In the genomic region with DNA sequence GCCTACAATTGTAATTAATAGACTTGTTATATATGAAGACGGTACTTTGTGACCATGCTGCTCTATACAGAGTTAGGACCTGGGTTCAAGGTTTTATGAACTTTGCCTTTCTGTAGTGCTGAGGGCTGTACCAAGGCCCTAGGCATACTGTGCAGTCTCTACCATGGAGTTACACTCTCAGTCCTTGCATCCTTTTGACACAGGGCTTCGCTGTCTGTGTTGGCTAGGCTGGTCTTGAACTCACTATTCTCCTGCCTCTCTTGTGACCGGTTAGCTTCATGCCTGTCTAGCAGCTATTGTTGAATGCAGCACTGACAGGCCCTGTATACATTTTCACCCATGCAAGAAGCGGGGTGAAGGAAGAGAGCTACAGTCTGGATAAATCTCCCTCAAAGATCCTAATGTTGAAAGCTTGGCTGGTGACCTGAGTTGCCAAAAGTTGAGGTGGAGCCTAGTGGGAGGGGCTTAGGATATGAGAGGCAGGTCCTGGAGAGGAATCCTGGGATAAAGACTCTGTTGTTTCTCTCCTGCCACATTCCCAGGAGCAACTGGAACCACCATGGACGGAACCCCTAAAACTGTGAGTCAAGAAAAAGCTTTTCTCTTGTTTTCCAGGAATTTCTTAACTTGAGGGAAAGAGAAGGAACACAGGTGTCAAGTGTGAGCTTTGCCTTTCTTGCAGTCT, we compare ENCODE assay signal across 11 mouse cellular contexts.
"Had no signal": no experiment of that assay in that cellular context is flagged by ENCODE, and none has a peak within 500 bp of the region (broad histone marks: within the 10 kb centered on the region; RNA-seq: fewer than 3 reads in every experiment).

No protein-coding gene starts in this region.

- DNase-seq: gastrocnemius, adult 2 months; gastrocnemius, postnatal 10 days; gastrocnemius, postnatal 25 days; heart, adult 2 months; heart, postnatal 4 days; kidney, adult 18-20 months; kidney, adult 8-10 months; kidney, postnatal 10 days; kidney, postnatal 25 days; kidney, postnatal 4 days; liver had no signal
